Mouse (Mus musculus): ENCODE data around the gene Map4k4.

Map4k4 gene

DNA sequence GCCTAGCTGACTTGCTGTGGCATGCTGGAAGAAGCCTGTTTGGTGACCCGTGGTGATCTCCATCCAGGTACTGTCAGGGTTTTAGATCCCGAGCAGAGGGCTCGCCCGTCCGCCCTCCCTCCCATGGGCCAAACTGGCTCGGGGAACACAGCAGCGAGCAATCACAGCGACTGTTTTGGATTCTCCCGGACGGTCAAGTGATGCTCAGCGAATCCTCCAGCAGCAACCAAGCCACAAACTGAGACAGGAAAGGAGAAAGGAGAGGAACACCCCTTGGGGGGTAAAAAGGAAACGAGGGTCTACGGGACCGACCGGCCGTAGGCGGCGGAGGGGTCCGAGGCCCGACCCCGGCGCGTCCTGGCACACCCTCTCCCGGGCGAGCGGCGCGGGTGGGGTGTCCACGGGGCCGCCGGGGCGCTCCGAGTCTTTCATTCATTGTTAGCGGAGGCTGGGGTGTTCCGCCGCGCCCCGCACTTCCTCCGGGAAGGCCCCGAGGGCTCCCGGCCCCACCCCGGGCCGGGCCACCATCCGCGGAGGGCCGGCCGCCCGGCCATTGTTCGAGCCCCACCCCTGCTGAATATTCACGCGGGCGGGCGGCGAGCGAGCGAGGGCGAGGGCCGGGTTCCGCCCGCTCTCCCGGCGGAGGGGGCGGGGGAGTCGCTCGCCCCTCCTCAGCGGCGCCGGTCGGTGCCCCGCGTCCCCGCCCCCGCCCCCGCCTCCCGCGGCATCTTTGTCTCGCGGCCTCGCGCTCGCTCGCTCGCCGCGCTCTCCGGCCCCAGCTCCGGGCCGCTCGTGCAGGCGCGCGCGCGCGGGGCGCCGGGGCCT lies at the start of gene Map4k4:
Gene Map4k4, plus strand, starts transcription at position 733 of the 825 bp plus-strand sequence.
- in situ Hi-C loops (cut with MboI; ENCODE audit: unreplicated experiment in 2 of 2): loop anchor here in 1 of 2 experiments (10.0 kb wide), 1 partner anchor 326 kb away; the partner anchor contains the start of gene Rnf149

DNA sequence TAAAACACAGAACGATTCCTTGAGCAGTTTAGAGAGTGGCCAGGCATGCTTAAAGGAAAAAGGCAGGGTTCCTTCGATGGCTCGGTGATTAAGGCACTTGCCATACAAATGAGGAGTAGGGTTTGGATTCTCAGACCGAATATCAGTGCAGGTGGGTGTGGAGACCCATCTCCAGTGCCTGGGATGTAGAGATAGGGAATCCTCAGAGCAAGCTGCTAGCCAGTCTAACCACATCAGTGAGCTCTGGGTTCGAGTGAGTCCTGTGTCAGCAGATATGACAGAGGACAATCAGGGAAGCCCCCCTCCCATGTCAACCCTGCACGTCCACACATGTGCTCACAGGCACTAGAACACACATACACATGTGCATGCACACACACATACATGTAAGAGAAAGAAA lies 44.8 kb upstream of the Map4k4 start:
- in situ Hi-C loops (cut with MboI; ENCODE audit: unreplicated experiment in 2 of 2): no loop called here

DNA sequence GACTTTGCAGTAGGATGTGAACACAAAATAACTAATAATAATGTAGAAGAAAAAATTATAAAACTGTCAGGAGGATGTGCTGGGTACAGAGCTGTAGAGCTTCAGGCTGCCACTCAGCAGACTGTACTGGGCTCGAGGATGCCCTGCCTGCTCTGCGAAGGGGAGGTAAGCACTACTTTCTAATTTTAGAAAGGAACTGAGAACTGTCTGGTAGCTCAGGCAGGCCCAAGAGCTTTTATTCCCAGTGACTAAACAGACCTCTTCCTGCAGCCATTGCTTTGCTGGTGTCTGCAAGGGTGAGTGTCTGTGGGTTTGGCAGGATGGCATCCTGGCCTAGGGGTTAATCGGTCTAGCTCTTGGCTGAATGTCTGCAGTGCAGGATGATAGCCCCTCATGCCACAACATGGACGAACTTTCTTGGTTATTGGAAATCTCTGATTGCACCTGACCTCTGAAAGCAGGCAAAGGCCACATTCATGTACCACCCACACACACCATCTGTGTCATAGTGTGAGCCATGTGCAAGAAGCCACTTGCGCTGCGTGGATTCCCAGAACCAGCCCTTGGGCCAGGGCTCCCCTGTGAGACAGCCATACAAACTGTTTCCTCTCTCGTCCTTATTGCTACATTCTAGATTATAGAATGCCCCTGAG lies 43.8 kb upstream of the Map4k4 start:
- in situ Hi-C loops (cut with MboI; ENCODE audit: unreplicated experiment in 2 of 2): no loop called here

DNA sequence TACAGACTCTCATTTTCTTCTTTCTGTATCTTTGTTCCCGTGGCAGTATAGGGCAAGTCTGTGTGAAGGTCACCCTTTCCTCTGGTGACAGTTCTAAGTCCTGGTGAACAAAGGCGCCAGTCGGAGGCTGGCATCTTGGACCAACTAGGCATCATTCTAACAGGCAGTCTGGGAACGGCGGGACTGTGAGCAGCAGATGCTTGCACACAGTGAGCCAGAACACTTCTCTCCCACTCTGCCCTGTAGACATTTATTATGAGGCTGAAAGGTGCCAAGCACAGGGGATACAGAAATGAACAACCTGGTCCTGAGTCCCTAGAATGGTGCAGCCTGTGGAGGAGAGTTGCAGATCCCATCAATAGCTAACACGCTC lies 43.3 kb upstream of the Map4k4 start:
- in situ Hi-C loops (cut with MboI; ENCODE audit: unreplicated experiment in 2 of 2): no loop called here

DNA sequence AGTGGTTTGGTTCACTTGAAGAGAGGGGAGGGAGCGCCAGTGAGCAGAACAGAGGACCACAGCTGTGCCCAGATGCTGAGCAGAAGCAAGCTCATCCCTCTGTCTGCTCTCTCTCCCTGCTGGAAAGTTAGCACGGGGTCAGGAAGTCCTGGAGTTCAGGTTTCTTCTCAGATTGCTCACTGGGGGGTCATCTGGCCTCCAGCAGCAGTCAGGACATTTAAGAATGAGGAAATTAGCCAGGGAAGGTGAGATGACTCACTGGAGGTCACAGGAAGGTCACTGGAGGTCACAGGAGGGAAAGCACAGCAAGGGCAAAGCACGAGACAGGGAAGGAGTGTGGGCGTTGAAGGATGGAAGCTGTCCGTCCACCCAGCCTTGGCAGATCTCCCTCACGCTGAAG lies 41.5 kb upstream of the Map4k4 start:
- in situ Hi-C loops (cut with MboI; ENCODE audit: unreplicated experiment in 2 of 2): no loop called here

DNA sequence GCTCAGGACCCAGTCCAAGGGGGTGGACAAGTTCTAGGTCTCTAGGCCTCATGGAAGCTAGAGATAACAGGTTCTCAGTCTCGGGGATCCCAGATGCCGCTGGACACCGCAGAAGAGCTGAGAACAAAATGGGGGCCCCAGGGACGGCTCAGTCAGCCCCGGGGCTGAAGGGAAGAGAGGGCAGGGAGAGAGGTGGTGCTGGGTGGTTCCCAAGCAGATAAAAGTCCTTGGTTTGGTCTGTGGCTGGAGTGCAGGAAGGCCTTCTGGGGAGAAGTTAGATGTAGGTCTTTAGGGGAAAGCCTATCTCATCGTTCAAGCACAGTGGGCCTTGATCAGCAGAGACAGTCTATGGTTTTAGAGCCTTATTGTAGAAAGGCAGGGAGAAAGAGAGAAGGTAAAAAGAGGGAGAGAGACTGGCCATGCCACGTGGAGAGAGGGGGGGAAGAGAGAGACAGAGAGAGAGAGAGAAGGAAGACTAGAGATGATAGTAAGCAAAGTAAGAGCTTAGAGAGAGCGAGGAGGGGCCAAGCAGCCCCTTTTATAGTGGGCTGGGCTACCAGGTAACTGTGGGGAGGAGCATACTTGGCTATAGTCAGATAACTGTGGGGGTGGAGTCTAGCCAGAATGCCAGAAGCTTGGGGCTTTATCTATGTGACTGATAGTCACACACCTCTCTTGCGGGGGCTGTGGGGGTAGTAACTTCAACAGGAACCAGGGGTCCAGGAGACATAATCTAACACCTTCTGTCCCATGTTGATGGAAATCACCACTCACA lies 34.2 kb upstream of the Map4k4 start:
- in situ Hi-C loops (cut with MboI; ENCODE audit: unreplicated experiment in 2 of 2): no loop called here

DNA sequence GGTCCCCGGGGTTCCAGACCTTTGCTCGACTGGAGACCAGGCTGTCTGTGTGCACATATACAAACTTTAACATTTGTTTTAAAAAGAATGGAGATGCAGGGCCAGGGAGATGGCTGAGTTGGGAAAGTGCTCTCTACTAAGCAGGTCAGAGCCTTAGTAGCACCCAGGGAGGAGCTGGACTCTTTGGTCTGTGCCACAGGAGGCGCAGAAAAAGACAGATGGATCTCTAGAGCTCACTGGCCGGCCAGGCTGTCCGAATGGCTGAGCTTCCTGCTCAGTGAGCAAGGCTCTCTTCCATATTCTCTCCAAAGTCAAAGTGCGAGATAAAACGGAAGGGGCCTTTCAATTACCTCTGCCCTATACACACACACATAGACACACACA lies 33.6 kb upstream of the Map4k4 start:
- in situ Hi-C loops (cut with MboI; ENCODE audit: unreplicated experiment in 2 of 2): no loop called here

DNA sequence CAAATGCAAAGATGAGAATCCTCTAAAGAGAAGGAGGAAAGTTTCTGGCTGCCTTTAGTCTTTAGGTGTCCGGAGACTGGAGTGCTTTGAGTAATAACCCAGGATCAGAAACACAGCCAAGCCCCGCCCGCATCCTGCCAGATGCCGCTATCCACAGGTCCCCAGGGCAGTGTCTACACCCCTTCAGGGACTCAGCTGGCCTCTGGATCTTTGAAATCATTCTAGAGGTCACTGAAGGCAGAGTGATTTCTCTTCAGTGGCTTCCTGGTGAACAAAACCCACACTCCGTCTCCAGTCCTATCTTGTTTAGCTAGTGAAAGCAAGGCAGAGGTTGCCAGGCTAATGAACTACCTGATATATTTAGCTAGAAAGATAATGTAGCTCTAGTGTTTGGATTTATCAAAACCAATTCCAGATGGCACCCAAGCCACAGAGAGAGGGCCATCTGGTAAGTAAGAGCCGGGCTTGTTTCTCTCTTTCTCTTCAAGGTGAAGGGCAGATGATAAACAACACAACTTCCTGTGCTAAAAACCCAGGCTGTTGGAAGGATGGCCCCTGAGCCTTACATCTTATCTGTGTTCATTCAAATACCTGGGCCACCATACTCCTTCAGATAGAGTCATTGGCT lies 32.6 kb upstream of the Map4k4 start:
- in situ Hi-C loops (cut with MboI; ENCODE audit: unreplicated experiment in 2 of 2): no loop called here

DNA sequence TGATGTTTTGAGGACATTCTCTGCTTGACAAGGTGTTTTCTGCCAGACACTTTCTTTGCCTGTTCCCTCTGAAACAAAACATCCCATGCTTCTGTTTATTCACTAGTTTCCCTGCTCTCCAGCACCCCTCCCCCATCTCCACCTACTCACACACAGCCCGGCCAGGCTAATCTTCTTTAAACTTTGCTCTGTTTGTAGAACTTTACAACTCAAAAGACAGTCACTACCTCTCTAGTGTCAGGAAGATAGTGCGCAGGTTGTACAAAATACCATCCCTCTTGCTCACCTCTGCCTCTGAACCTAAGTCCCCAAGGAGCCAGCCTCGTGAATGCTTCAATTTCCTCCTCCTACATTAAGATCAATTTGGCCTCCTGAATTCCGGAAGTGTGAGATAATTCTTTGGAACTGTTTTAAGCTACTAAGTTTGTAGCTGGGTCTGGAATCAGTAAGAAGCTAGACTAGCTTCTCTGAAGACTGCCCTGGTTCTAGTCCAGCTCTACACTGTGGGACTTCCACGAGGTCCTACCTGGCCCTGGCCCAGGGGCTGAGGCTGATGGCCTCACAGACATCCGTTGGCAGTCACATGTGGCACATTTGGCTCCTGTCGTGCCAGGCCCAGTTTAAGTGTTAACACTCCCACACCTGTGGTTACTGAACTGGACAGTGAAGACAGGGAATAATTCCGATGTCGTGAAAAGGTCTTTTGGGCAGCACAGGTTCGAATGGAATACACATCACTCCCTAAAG lies 31.7 kb upstream of the Map4k4 start:
- in situ Hi-C loops (cut with MboI; ENCODE audit: unreplicated experiment in 2 of 2): no loop called here

DNA sequence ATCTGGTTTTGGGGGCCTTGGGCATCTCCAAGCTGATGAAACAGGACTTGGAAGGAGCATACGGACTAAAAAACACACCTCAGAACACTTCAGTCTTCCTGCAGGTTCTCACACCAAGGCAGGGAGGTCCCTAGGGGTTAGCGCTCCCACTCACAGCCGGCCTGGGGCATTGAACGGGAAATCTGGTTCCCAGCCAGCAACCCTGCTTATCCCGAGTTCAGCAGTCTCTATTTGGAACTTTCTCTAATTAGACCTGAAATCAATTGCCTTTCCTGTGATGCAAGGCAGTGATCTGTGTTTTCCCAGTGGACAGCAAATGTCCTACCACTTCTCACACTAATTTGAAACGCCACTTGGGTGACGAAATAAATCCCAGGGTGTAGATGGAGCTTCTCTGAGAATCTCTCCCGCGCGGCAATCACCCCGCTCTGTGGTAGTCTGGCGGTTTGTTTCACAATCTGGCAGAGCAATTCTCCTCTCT lies 31.0 kb upstream of the Map4k4 start:
- in situ Hi-C loops (cut with MboI; ENCODE audit: unreplicated experiment in 2 of 2): no loop called here

DNA sequence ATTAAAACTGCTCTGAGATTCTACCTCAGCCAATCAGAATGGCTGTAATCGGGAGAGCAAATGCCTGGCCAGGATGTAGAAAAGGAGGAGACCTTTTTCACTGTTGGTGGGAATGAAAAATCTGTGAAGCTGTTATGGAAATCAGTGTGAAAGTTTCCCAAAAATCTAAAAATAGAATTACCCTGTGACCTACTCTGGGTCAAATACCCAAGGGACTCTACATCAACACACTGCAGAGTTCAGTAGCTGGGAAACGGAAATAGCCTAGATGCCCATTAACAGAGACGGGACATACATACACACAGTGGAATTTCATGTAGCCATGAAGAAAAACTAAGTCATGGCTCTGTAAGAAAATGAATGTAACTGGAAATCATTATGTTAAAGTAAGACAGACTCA lies 22.7 kb upstream of the Map4k4 start:
- in situ Hi-C loops (cut with MboI; ENCODE audit: unreplicated experiment in 2 of 2): no loop called here

DNA sequence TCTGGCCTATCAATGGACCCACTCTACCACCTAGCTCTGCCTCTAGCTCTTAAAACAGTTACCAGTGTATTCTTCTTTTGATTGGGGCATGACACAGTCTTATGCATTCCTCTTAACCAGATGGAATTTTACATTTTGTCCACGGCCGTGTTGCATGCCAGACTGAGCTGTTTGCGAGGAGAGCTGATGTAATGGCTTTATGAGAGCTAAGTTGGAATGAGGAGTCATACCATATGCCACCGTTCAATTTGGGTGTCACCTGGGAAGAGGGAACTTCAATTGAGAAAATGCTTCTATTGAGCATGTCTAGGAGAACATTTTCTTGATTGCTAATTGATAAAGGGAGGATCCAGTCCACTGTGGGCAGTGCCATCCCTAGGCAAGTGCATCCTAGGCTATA lies 18.2 kb upstream of the Map4k4 start:
- in situ Hi-C loops (cut with MboI; ENCODE audit: unreplicated experiment in 2 of 2): no loop called here

DNA sequence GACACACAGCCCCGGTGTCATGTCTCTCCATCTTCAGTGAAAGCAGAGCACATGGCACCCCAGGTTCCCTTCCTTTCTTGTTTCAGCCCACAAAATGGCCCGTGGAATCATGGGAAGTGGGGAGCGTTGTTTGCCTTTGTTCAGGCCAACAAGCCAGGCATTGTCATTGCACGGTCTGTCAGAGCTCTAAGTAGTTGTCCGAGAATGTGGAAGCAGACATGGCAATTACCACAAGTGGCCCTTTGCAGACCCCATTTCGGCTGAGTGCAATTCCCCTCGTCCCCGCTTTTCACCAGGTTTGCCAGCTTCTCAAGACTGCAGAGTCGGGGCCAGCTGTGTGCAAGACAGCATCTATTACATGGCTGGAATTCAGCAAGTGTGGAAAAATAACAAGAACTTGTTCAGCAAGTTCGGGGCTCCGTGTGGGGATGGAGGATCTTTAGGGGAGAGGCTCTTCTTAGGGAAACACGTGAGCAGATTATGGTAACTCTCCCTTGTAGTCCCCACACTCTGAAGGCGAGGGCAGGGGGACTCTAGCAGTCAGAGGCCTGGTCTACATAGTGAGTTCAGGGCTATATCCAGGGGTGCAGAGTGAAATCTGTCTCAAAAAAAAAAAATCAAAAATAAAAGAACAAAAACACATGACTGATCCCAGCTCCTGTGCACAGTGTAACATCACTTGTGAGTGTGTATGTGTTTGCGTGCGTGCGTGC lies 15.8 kb upstream of the Map4k4 start:
- in situ Hi-C loops (cut with MboI; ENCODE audit: unreplicated experiment in 2 of 2): no loop called here

DNA sequence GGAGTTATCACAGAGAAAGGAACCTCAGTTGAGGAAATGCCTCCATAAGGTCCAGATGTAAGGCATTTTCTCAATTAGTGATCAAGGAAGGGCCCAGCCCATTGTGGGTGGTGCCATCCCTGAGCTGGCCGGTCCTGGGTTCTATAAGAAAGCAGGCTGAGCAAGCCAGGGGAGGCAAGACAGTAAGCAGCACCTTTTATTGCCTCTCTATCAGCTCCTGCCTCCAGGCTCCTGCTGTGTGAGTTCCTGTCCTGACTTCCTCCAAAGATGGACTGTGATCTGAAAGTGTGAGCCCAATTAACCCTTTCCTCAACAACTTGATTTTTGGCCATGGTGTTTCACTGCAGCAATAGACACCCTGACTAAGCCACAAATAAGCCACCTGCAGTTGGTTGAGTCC lies 12.7 kb upstream of the Map4k4 start:
- in situ Hi-C loops (cut with MboI; ENCODE audit: unreplicated experiment in 2 of 2): no loop called here

DNA sequence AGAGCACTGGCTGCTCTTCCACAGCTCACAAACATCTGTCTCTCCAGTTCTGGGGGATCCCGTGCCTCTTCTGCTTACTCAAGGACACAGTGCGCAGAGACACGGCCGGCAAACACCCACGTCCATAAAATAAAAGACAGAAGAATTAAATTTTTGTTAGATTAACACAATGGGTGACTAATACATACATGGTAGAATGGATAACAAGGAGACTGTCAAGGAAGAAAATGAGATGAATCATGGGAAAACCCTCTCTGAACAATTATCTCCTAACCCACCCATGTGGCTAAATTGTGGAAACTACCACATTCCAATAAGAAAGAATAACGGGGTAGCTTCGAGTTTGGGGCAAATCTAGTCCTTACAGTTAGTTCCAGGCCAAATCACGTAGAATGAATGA lies 11.3 kb upstream of the Map4k4 start:
- in situ Hi-C loops (cut with MboI; ENCODE audit: unreplicated experiment in 2 of 2): no loop called here

DNA sequence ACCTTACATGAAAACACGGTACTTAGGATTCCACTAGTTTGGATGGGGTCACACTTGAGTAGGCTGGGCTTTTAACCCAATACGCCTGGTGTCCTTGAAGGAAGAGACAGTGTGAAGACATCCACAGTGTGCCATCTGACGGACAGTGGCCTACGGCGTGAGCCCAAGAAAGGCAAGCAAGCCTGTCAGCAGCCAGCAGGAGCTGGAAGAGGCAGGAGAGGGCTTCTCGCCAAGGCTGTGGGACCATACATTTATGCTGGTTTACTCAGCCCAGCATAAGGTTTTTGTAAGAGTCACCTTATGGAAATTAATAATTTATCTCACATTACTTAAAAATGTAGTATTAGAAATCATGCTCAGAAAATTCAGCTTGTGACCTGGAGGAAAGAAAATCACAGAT lies 10.7 kb upstream of the Map4k4 start:
- in situ Hi-C loops (cut with MboI; ENCODE audit: unreplicated experiment in 2 of 2): loop anchor here in 1 of 2 experiments (10.0 kb wide), 1 partner anchor 155 kb away; no protein-coding TSS in a partner anchor

DNA sequence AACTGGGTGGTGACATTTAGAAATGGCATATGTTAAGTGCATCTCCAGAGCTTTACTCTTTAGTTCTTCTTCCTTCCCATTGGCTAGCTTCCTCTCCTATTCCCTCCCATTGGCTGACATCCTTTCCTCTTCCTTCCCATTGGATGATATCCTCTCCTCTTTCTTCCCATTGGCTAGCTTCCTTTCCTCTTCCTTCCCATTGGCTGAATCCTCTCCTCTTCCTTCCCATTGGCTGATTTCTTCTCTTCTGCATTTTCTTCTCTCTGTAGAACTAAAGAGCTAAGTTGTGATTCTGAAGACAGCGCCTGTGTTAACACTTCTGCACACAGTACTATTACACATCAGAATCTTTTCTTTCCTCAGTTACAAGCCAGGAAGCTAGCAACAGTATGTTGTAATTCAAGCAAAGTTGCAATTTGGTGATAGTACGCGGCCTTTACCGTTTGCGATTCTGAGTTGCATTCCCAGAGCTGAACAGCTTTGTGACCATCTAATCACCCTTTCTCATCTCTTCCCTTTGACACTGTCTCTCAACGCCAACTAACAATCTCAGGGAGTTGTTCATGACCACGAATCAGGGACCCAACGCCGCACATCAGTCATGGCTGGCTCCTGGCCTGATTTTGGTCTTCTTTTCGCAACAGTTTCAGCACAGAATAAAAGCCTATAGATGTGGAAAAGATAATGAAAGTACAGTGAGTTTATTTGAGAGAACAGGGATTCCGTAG lies 7.4 kb upstream of the Map4k4 start:
- in situ Hi-C loops (cut with MboI; ENCODE audit: unreplicated experiment in 2 of 2): loop anchor here in 1 of 2 experiments (10.0 kb wide), 1 partner anchor 159 kb away; no protein-coding TSS in a partner anchor

DNA sequence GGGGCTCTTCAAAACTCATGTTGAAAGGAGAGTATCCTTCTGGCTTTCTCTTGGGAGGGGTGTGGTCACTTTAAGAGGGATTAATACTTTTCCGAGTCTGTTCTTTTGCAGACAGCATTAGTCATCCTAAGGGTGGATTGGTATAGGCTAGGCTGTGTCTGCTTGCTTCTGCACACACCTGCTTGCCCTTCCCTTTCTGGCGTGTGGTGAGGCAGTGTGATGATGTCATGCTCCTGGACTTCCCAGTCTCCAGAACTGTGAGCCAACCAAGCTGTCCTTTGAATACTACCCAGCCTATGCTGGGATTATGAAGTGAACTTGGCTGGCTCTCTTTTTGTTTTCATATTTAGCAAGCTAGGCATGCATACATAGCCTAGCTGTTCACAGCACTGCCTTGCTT lies 5.6 kb upstream of the Map4k4 start:
- in situ Hi-C loops (cut with MboI; ENCODE audit: unreplicated experiment in 2 of 2): loop anchor here (5.0 to 10.0 kb wide), 2 partner anchors 160 to 163 kb away; no protein-coding TSS in a partner anchor

DNA sequence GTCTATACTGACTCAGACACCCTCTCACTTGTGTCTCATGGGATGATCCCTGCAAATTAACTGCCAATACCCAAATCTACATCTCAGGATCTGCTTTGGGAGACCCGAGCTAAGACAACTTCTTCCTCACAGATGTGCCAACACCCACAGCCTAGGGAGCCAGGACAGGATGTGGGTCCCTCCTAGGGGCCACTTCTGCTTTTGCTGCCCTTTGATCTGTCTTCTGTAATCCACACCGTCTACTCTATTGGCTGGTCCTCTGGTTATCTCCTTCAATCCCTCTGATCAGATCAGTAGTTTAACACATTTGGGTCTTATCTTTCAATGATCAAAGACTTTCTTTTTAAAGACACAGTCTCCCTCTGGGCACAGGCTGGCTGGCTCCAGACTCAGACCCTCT lies 5.2 kb upstream of the Map4k4 start:
- in situ Hi-C loops (cut with MboI; ENCODE audit: unreplicated experiment in 2 of 2): loop anchor here (5.0 to 10.0 kb wide), 2 partner anchors 161 to 163 kb away; no protein-coding TSS in a partner anchor
